Mouse (Mus musculus) frontal cortex, postnatal 10 days (tissue): ENCODE results near the gene Nkd1.

Experiments used
- DNase-seq, 2 experiments: peaks; one replicate each; pipeline ENCODE4 v3.0.0; 2022; ENCODE audit warnings: low spot score in 2 of 2, mixed read lengths in 1 of 2

Gene Nkd1

DNA sequence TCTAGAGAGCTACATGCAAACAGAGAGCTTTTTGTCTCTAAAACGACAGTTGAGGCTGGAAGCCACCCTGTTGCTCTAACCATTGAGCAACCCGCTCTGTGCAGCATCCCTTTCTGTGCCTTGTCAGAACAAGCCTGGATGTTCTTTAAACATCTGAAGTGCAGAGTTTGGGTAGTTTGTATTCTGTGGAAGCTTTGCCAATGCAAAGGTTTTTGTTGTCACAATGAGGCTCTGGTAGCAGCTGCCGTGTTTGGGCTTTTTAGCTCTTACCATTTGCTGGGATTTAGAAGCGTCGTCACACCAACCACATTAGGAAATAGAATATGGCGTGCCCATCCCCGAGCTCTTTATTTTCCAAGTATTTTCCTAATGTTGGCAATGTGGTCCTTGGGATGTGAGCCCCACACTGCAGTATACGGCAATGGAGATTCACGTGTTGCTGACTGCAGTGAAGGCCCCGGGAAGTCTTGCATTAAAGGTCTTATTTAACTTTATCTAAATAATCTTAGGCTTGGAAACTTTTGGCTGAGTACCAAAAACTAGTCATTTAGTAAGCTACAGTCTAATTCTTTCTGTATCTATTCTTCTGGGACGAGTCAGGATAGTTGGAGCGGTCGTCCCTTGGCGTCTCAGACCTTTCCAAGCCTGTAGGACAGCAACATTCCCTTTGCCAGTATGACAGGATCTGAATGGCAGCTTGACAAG is 51.9 kb downstream of the Nkd1 start:
- no peak for DNase-seq

DNA sequence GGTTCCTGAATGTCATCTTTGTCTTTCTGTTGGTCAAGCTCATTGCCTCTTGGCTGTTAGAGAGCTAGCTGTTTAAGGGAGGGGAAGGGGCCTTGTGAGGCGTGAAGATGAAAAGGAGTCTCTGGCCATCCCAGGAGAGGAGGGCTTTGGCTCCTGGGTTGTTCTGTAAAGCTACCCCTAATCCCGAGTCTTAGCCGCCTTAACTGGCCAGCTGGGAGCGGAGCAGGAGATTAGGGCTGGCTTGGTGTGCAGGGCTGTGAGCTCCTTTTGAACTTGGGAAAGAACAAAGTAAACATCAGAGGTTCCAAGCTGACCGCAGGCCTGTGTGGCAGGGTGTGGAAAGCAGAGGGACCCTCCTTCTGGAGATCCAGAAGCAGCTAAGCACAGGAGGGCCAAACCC is 53.8 kb downstream of the Nkd1 start:
- DNase-seq, result no peak

DNA sequence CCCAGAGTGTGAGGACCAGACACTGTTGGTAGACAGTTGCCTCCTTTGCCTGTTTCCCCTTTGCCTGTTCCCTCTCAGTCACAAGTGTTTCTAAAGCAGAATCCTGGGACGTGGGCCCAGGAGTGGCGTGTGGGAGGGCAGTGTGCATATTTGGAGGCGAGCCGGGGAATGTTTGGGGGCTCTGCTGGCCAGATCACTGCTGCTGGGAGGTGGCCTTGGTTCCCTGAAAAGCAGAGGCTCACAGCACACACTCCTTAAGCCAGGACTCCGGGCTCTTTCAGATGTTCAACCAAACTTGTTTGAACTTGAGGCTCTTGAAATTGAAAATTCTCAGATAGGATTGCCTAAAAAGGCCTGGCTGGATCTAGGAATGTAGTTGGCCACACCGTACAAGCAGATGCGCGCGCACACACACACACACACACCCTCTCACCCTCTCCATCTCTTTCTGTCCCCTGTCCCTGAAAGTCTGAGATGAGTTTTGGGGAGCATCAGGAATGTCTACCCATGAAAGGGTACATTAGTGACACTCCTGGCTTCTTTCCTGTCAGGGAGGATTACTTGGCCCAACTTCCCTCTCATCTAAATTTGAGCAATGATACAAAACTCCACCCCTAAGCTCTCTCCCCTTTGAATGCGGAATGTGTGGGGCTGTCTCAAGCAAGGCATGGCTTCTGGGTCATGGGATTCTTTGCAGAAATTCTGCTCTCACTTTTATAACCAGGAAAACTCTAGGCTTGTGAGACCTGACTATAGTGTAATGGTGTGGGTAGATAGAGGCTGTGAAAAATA is 55.4 kb downstream of the Nkd1 start:
- DNase-seq, result no peak

DNA sequence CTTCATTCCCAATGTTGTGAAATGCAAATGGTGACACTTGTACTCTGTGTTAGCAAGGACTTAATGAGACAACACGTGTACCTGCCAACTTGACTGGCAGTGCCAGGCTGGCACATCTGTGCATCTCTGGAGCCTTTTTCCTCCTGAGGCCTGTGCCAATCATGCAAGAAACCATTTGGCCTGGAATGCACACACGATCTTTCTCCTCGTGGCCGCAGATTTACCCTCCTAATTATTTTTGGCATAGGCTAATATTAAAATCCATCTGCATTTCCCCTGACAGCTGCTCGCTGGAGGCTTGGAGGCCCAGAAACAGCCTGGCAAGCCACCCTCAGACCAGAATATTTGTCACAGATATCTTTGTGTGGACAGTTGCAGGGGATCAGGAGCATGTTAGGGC is 56.5 kb downstream of the Nkd1 start:
- DNase-seq, result no peak

DNA sequence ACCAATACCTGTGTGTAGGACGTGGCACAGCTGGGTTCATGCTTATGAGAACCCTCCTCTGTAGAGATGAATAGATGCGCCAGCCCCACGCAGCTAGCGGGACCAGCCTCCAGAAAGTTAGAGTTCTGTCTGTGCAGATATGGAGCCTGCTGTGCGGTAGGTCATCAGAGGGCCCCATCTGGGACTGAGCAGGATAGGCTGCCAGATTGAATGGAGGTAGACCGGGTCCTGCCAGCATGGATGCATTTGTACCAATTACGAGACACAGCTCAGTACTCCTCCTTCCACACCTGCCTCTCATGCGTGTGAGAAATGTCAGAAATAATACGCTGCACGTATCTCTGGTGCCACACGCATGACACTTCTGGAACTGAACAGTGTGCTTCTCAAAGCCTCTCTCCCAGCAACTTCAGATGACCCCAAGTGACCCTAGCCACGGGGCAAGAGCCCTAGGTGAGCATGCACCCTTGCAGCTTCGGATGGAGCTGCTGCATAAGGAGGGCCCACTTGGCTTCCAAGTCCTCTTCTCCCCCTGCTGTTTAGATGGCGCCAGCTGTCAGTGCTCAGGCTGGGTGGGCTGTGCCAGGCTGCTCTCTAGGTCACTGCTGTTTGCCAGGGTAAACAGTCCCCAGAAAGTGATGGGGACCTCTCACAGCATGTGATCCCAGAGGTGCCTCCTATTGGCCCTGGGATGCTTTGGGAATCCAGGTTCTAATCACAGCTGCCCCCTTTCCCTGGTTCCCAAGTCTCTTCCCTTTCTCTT is 57.4 kb downstream of the Nkd1 start:
- no peak for DNase-seq

DNA sequence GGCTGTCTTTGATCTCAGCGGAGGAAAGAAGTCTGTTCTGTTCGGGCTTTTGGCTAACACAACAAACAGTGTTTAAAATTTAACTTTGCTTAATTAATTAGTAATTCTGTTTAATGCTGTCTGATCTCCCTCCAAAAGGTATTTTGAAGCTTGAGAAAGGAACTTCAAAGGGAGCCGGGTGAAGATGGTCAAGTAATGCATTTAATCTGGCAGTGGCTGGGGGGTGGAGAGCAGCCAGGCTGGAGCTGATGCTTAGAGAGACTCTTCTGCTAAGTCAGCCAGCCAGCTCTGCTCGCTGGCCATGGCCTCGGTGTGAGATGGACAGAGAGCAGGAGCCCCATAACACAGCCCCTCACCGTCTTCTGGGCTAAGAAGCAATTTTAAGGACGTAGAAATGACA is 58.1 kb downstream of the Nkd1 start:
- DNase-seq, result no peak

DNA sequence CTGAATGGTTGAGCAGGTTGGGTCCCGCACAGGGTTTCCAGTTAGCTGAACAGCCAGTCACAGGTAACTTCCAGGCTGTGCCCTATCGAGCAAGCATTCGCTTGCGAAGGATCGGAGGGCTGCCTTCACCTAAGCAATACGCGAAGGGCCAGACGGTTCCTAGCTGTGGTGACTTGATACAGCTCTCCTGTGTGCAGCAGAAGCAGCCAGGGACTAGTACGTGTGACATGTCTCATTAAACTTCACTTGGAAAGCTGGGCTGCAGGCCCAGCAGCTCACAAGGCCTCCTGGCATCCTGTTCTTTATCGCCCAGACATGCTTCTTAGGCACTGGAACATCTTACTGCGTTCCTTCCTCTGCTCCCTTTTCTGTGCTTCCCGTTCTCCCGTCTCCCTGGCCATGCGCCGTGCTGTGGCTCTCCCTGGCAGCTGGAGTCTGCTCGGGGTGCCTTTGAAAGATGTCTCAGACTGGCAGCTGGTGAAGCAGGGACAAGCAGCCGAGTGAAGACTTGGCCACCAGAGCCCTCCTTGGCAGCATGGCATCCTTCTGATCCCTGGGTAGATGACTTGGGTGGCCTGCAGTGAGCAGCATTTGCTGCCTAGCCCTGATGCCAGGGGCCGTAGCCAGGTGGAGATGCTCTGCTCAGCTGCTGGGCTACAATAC is 58.6 kb downstream of the Nkd1 start:
- DNase-seq, result no peak

DNA sequence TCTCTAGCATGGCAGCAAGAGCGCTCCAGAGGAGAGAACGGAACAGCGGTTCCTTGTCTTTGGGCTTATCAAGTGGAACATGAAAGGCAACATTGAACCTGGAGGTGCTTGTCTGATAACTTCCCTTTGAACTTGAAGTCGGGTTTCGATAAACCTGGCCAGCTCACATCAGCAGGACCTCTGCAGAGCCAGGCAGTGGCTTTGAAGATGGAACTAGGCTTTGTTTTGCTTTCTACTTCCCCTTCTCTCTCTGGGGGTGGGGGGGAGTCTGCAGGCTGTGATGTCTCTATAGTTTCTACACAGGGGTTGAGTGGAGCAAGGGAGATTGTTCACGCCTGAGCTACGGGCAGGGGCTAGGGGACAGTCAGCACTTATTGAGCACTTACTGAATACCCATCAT is 59.6 kb downstream of the Nkd1 start:
- no peak for DNase-seq

DNA sequence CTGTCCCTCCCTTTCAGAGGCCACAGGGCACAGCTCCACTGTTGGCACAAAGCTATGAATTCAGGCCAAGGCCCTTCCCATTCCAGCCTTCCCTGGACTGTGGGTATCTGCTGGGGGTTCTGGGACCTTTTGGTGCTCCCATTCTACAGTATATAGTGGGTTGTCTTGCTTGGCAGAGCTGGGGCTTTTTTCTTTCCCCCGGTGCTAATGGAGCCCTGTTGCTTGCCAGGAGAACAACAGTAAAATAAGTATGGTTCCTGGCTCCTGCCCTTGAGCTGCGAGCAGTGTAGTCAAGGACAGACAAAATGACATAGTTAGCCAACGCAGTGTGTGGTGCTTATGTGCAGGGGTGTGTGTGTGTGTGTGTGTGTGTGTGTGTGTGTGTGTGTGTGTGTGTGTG is 62.7 kb downstream of the Nkd1 start:
- DNase-seq, result no peak

DNA sequence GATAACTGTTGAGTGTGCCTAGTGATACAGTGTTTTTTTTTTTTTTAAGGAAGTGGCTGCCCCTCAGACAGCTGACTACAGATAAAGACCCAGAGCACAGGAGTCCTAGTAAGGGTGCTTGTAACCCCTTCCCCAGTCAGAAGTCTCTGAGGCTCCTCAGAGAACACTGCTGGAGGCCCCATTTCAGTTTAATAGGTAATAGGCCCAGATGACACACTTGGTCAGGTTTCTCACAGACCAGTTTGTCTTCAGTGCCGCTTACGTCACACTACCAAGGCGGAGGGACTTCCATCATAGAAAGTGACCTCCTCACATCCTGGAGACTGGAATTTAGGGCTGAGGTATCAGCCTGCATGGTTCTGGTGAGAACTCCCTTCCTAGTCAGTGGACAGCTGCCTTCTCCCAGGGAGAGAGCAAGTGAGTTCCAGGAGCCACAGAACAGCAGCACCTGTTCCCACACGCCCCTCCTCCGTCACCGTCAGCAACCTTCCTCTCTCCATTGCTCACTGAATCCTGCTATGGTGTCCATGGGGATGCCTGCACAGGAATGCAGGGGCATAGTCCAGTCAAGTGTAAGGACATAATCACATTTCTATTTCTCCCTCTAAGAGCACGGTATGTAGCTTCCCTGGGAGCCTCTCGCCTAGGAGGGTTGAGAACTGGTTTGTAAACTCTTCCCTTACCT is 67.2 kb downstream of the Nkd1 start:
- no peak for DNase-seq

DNA sequence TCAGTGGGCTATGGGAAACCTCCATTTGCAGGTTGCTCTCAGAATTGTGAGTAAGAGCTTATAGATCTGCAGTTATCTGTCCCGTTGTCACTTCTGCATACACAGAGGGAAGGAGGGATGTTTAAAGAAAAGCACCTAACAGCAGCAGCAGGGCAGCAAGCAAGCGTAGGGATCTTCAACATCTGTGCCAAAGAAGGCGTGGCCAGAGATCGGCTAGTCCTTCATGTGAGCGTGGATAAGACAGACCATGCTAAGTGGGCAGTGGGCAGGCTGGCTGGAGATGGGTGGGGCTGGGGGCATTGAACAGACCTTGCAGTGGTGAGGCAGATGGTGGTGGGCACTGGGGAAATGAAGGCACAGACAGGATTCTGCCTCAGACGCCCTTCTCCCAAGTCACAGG is 69.1 kb downstream of the Nkd1 start:
- DNase-seq, result no peak

DNA sequence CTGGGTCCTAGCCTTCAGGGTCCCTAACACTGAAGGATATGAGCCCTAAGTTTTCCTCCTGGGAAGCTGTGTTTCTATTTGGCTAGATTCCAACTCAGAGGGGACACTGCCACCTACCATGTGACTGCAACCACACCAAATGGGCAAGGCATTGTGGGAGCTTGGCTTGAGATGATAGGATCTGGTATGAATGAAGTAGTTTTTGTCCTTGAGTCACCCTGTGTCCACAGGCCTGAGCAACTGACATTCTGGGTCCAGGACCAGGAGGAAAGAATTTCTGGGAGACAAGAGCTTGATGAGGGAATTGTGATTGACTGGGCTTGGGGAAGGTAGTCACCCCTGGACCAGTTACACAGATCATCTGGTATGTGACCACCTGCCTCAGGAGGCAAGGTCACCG is 72.8 kb downstream of the Nkd1 start:
- DNase-seq, result no peak

DNA sequence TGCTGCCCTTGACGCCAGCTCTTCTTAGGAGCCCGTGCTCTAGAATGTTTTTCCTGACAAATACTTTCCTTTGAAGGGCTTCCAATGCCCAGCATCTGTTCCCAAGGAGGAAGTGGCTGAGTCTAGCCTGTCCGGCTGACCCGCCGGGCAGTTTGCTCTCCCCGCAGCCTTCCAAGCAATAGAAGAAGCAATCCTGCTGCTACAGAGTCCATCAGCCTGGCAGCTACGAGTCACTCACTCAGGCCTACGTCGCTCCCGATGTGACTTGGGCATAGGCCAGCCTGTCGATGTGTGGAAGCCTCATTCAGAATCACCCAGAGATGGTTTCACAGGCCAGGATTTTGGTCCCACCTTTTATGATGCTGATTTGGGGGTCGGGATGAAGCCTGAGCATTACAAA is 74.9 kb downstream of the Nkd1 start:
- no peak for DNase-seq

DNA sequence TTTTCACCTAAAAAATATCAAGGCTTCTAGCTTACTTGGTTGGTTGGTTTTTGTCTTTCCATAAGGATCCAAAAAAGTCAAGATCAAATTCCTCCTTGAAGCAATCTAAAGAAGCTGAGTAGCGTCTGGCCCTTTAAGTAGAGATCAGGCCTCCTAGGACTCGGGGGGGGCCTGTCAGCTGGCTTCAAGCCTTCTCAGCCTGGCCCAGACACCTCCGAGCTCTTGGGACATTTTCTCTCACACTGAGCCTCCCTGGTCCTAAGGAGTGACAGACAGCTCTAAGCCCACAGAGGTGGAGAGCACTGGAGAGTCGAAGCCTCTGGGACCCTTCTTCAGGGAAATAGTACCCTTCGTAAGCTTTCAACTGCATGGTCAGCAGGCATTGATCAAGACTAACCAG is 77.4 kb downstream of the Nkd1 start:
- no peak for DNase-seq

DNA sequence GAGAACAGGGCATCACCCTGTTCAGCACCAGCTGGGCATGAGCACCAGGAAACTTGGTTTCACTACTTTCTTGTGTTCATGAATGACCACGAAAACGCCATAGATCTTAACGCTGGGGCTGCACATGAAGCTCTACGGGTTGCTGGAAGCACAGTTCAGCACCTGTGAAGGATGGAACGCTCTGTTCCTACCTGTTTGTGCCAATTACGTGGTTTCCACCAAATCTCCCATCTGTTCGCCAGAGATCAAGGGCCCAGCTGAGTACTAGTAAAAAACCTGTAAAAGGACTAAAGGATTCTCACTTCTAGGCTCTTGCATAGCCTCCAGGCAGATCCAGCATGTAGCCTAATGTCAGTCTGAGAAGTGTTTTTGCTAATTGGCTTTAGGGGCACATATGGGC is 78.3 kb downstream of the Nkd1 start:
- no peak for DNase-seq

DNA sequence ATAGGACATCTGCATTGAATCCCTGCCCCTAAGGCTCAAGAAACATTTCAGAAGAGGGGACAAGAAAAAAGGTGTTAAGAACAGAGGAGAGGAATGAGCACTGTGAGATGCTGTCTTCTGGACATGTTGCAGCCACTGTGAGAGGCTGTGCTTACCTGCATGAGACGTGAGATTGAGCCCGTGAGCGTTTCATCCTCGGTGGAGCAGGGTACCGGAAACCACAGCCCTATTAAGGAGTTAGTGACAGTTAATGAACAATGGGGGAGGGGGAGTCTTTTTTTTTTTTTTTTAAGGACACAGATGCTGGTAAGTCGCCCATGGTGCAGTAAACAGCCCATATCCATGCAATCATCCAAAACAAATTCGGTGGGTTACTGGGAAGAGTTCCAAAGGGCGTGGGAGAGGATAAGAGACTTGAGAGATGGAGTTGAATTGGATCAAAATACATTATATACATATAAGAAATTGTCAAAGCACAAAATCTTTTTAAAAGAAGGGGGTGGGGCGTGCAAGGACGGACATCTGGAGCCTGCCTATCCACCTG is 82.4 kb downstream of the Nkd1 start:
- DNase-seq, result no peak

DNA sequence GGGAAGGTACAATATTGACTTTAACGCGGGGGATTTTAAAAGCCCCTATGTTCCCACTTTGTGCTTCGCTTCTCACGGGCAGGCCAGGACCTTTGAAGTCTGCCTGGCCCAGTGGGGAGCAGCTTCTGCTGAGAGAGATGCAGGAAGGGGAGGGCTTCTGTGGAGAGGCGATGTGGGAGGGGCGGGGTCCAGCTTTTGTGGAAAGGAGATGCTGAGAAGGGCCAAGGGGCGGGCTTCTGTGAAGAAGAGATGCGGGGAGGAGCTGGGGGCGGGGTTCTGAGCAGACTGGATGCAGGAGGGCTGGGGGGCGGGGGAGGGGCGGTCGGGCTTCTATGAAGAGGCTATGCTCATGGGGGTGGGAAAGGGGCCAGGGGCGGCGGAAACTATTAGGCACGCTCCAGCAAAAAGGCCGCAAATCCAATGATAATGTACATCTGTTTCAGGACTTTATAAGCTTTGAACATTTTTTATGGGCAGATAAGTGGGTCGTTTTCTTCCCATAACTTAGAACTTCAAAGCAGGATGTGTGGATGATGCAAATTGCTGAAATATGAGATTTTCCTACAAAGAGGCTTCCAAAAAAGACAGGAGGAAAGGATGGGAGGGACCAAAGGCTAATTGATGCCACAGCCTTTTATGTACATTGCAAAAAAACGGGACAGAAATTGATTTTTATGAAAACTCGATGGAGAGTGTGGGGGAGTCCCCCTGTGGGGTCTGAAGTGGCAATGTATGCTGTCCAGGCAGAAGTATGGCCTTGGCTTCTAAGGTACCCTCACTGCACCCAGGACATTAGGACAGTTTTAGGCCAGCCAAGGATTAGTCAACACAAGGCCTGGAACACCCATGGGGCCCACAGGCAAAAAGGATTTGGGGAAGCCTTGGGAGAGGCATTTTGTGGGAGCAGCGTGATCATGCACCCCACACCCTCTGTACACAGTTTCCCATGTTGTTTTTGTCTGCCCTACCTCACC is 83.2 kb downstream of the Nkd1 start:
- peak; percentile 68 to 76 for DNase-seq

DNA sequence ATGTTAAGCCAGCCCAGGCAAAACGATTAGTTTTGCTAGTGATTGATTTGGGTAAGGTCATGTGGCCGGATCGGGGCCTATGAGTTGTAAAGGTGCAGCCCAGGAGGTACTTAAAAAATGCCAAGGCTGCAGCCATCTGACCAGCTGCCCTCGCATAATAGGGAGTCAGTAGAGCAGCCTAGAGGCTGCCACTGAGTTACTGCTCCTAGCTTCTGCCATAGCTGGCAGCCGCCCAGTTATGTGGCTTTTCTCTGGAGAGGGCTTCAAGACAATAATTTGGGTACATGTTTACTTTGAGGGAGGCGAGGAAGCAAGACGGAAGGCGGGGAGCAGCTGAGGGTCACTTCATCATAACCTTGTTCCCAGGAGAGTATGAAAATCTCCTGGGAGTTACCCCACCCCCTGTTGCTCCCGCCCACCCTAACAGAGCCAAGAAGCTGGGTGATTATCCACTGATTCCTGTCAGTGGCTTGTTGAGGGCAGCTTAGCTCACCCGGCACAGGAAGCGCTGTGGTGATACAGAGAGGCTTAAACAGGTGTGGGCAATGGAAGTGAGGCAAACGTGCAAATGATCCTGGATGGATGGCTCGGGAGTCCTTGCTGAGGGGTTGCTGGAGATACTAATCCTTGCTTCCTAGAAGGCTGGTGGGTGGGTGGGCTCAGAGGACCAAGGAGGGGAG is 84.3 kb downstream of the Nkd1 start:
- no peak for DNase-seq

DNA sequence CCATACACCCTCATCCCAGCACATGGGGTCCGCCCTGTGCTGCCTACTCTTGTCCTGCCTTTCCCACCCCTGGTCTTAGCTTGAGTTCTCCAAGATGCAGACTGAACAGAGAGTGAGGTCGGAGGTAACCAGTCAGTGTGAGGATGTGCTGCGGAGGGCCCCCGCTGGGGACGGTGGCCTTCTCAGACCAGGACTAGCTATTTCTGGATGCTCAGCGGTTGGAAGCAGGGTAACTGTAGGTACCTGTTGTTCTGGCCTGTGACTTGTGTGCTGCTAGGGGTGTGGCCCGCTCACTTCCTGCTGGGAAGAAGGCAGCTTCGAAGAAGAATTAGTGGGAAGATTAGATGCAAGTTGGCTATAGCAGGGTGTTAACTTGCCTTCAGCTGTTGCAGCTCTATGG is 87.9 kb downstream of the Nkd1 start:
- DNase-seq, result no peak

DNA sequence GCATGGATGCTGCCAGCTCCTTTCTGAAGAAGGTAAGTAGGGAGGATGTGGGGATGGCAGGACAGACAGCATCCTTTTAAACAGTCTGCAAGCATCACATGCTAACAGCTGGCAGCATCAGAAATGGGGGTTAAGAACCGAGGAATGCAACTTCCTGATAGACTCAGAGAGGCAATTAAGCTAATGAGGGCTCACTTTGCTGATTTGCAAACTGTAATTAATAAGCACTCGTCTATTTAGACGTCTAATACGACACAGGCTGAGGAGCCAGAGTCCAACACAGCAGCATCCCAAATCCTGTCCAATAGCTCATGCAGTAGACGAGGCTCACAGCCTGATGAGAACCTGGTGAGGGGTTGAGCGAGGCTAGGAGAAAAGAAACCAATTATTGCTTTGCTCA is 89.1 kb downstream of the Nkd1 start:
- no peak for DNase-seq
